Mouse (Mus musculus): ENCODE measurements around the gene Slc36a1. TPM values are rescaled to one million over a fixed set of nuclear protein-coding genes. Genes with fewer than 3 reads are reported as not detected.

Slc36a1 gene
- 7.9 and 8.1 TPM in 2 replicates for polyA plus RNA-seq (2012; rRNA removed)
- polyA plus RNA-seq (2014; fragmentation: Nextera tagmentation; extraction: Ambion mirVana), result 1.7 and 2.0 TPM in 2 replicates

GRCm38 (mm10) chr11:55204159-55204596 lies at the start of gene Slc36a1:
Slc36a1 (plus strand) TSS chr11:55204350.
- peaks cover 0 to 7% of the 10 kb centered on the region in 2 experiments; a peak in 2 of 4 replicates for H3K4me1 ChIP-seq (replicated peaks; ENCODE audit: control insufficient read depth in 2 of 2, insufficient read depth in 2 of 2, low read length in 1 of 2)
- peak; percentile 80 for ATAC-seq (ENCODE audit: insufficient read depth)
- H3K9me3 ChIP-seq (ENCODE audit: control insufficient read depth, low read length), result no peaks in the 10 kb centered on the region
- no peak within 1 kb of the TSS for H3K27ac ChIP-seq
- H3K27me3 ChIP-seq (ENCODE audit: control insufficient read depth, insufficient read depth, low read length), result no peaks in the 10 kb centered on the region
- TF ChIP-seq EP300 (IDR thresholded peaks at IDR 0.05; ENCODE audit: low read depth), result no peak
- peak; percentile 99 for TF ChIP-seq CTCF (IDR thresholded peaks at IDR 0.05; ENCODE audit: low read depth)
- 0% methylated on average over 31 of the region's 31 CpGs for WGBS (ENCODE audit: insufficient replicate concordance)
- H3K36me3 ChIP-seq (replicated peaks; ENCODE audit: control insufficient read depth, insufficient read depth, low read depth), result no peaks in the 10 kb centered on the region
- peak within 1 kb of the TSS; percentile 76 to 91 for H3K4me3 ChIP-seq (ENCODE audit: insufficient read depth in 1 of 2, low read depth in 2 of 2, low read length in 2 of 2)
- H3K4me2 ChIP-seq (ENCODE audit: low read depth), result peak within 1 kb of the TSS; percentile 81
- H3K9ac ChIP-seq (replicated peaks), result peak within 1 kb of the TSS; percentile 80
- DNase-seq (ENCODE audit: low read depth in 3 of 3, low spot score in 3 of 3), result peak; percentile 85 to 89 (median 85)

GRCm38 (mm10) chr11:55154398-55155069 lies 49.6 kb upstream of the Slc36a1 start:
- H3K36me3 ChIP-seq (replicated peaks; ENCODE audit: control insufficient read depth, insufficient read depth, low read depth), result no peaks in the 10 kb centered on the region
- H3K27me3 ChIP-seq (ENCODE audit: control insufficient read depth, insufficient read depth, low read length), result no peaks in the 10 kb centered on the region
- WGBS (ENCODE audit: insufficient replicate concordance), result 6% methylated on average over 3 of the region's 3 CpGs
- no peak overlapping the region for H3K4me2 ChIP-seq (ENCODE audit: low read depth)
- DNase-seq (ENCODE audit: low read depth in 3 of 3, low spot score in 3 of 3), result no peak
- no peaks in the 10 kb centered on the region for H3K9me3 ChIP-seq (ENCODE audit: control insufficient read depth, low read length)
- no peak overlapping the region for H3K4me3 ChIP-seq (ENCODE audit: insufficient read depth in 1 of 2, low read depth in 2 of 2, low read length in 2 of 2)
- no peak for TF ChIP-seq EP300 (IDR thresholded peaks at IDR 0.05; ENCODE audit: low read depth)
- TF ChIP-seq CTCF (IDR thresholded peaks at IDR 0.05; ENCODE audit: low read depth), result no peak
- H3K9ac ChIP-seq (replicated peaks), result no peak overlapping the region
- no peak overlapping the region for H3K27ac ChIP-seq
- H3K4me1 ChIP-seq (replicated peaks; ENCODE audit: control insufficient read depth in 2 of 2, insufficient read depth in 2 of 2, low read length in 1 of 2), result no peaks in the 10 kb centered on the region; a peak in 1 of 4 replicates
- no peak for ATAC-seq (ENCODE audit: insufficient read depth)

- H3K36me3 ChIP-seq (replicated peaks; ENCODE audit: control insufficient read depth, insufficient read depth, low read depth), result no peaks in the 10 kb centered on the region
- H3K9me3 ChIP-seq (ENCODE audit: control insufficient read depth, low read length), result no peaks in the 10 kb centered on the region
- H3K9ac ChIP-seq (replicated peaks), result no peak overlapping the region
- no peak overlapping the region for H3K4me2 ChIP-seq (ENCODE audit: low read depth)
- TF ChIP-seq EP300 (IDR thresholded peaks at IDR 0.05; ENCODE audit: low read depth) (no peak), CTCF (IDR thresholded peaks at IDR 0.05; ENCODE audit: low read depth) (no peak)
- peak in 1 of 3 experiments; percentile 30 for DNase-seq (ENCODE audit: low read depth in 3 of 3, low spot score in 3 of 3)
- H3K27ac ChIP-seq, result no peak overlapping the region
- H3K4me3 ChIP-seq (ENCODE audit: insufficient read depth in 1 of 2, low read depth in 2 of 2, low read length in 2 of 2), result no peak overlapping the region
- no peaks in the 10 kb centered on the region for H3K27me3 ChIP-seq (ENCODE audit: control insufficient read depth, insufficient read depth, low read length)
- no peaks in the 10 kb centered on the region; a peak in 1 of 4 replicates for H3K4me1 ChIP-seq (replicated peaks; ENCODE audit: control insufficient read depth in 2 of 2, insufficient read depth in 2 of 2, low read length in 1 of 2)
- 24% methylated on average over 6 of the region's 6 CpGs for WGBS (ENCODE audit: insufficient replicate concordance)
- no peak for ATAC-seq (ENCODE audit: insufficient read depth)
Observed at GRCm38 (mm10) chr11:55155070-55155421, 49.1 kb upstream of the Slc36a1 start.

GRCm38 (mm10) chr11:55158785-55159359 lies 45.3 kb upstream of the Slc36a1 start:
- ATAC-seq (ENCODE audit: insufficient read depth) (no peak; the same call in 1 of the 2 replicates), DNase-seq (ENCODE audit: low read depth in 3 of 3, low spot score in 3 of 3) (peak; percentile 49 to 53 (median 53))
- no peaks in the 10 kb centered on the region for H3K9me3 ChIP-seq (ENCODE audit: control insufficient read depth, low read length)
- peaks cover 0 to 4% of the 10 kb centered on the region in 2 experiments; a peak in 2 of 4 replicates for H3K4me1 ChIP-seq (replicated peaks; ENCODE audit: control insufficient read depth in 2 of 2, insufficient read depth in 2 of 2, low read length in 1 of 2)
- no peaks in the 10 kb centered on the region for H3K27me3 ChIP-seq (ENCODE audit: control insufficient read depth, insufficient read depth, low read length)
- TF ChIP-seq CTCF (IDR thresholded peaks at IDR 0.05; ENCODE audit: low read depth) (peak; percentile 91), EP300 (IDR thresholded peaks at IDR 0.05; ENCODE audit: low read depth) (no peak)
- H3K27ac ChIP-seq, result no peak overlapping the region
- H3K36me3 ChIP-seq (replicated peaks; ENCODE audit: control insufficient read depth, insufficient read depth, low read depth), result no peaks in the 10 kb centered on the region
- H3K4me2 ChIP-seq (ENCODE audit: low read depth), result no peak overlapping the region
- H3K4me3 ChIP-seq (ENCODE audit: insufficient read depth in 1 of 2, low read depth in 2 of 2, low read length in 2 of 2), result no peak overlapping the region
- H3K9ac ChIP-seq (replicated peaks), result no peak overlapping the region
- WGBS (ENCODE audit: insufficient replicate concordance), result 49% methylated on average over 13 of the region's 13 CpGs

- H3K36me3 ChIP-seq (replicated peaks; ENCODE audit: control insufficient read depth, insufficient read depth, low read depth), result no peaks in the 10 kb centered on the region
- H3K4me3 ChIP-seq (ENCODE audit: insufficient read depth in 1 of 2, low read depth in 2 of 2, low read length in 2 of 2), result no peak overlapping the region
- H3K9ac ChIP-seq (replicated peaks), result no peak overlapping the region
- ATAC-seq (ENCODE audit: insufficient read depth), result no peak; the same call in 1 of the 2 replicates
- DNase-seq (ENCODE audit: low read depth in 3 of 3, low spot score in 3 of 3), result peak in 1 of 3 experiments; percentile 24
- H3K27me3 ChIP-seq (ENCODE audit: control insufficient read depth, insufficient read depth, low read length), result no peaks in the 10 kb centered on the region
- H3K9me3 ChIP-seq (ENCODE audit: control insufficient read depth, low read length), result no peaks in the 10 kb centered on the region
- WGBS (ENCODE audit: insufficient replicate concordance), result 36% methylated on average over 9 of the region's 9 CpGs
- no peak overlapping the region for H3K4me2 ChIP-seq (ENCODE audit: low read depth)
- H3K4me1 ChIP-seq (replicated peaks; ENCODE audit: control insufficient read depth in 2 of 2, insufficient read depth in 2 of 2, low read length in 1 of 2), result peaks cover 0 to 4% of the 10 kb centered on the region in 2 experiments; a peak in 2 of 4 replicates
- TF ChIP-seq EP300 (IDR thresholded peaks at IDR 0.05; ENCODE audit: low read depth) (no peak), CTCF (IDR thresholded peaks at IDR 0.05; ENCODE audit: low read depth) (peak; percentile 82)
- no peak overlapping the region for H3K27ac ChIP-seq
Observed at GRCm38 (mm10) chr11:55162670-55163069, 41.5 kb upstream of the Slc36a1 start.
